Mouse (Mus musculus) heart, embryonic 11.5 days (tissue): Measurements from ENCODE around the gene Foxq1. TPM values are rescaled to one million over a fixed set of nuclear protein-coding genes. Genes with fewer than 3 reads are reported as not detected.
A peak's percentile ranks its signal among the peaks of the same experiment; 100 is the strongest.

Experiments used
- ATAC-seq: fragments of 200-750 bp; cut with Nextera tagmentation; replicated peaks from 2 replicates; pipeline ENCODE4 v1.8.0; 2017; ENCODE audit warnings: moderate library complexity; ENCODE audit not compliant: insufficient number of reproducible peaks, low FRiP score, low TSS enrichment
- H3K27ac ChIP-seq: fragments of 300-500 bp; sonication (generic); 2 replicates; pipeline ENCODE4 v1.5.1; 2014; ENCODE audit warnings: mild to moderate bottlenecking, low read depth, low read length
- H3K27me3 ChIP-seq: fragments of 300-500 bp; sonication (generic); 2 replicates; pipeline ENCODE4 v1.6.1; 2014; ENCODE audit warnings: mild to moderate bottlenecking, low read length, mixed read lengths; ENCODE audit not compliant: control insufficient read depth, insufficient read depth
- H3K36me3 ChIP-seq: fragments of 300-500 bp; sonication (generic); 2 replicates; pipeline ENCODE4 v1.6.1; 2014; ENCODE audit warnings: mild to moderate bottlenecking, low read length, moderate library complexity, mixed read lengths; ENCODE audit not compliant: control insufficient read depth, insufficient read depth
- H3K4me1 ChIP-seq: fragments of 300-500 bp; sonication (generic); 2 replicates; pipeline ENCODE4 v1.6.1; 2014; ENCODE audit warnings: low read length; ENCODE audit not compliant: control insufficient read depth, insufficient read depth
- H3K4me2 ChIP-seq: fragments of 300-500 bp; sonication (generic); 2 replicates; pipeline ENCODE4 v1.6.1; 2014; ENCODE audit warnings: mild to moderate bottlenecking, moderate library complexity
- H3K4me3 ChIP-seq: fragments of 300-500 bp; sonication (generic); 2 replicates; pipeline ENCODE4 v1.5.1; 2014; ENCODE audit warnings: low read depth, low read length
- H3K9ac ChIP-seq: fragments of 300-500 bp; sonication (generic); 2 replicates; pipeline ENCODE4 v1.6.1; 2014; ENCODE audit warnings: mild to moderate bottlenecking, low read depth, low read length, moderate library complexity
- H3K9me3 ChIP-seq: fragments of 300-500 bp; sonication (generic); replicated peaks from 2 replicates; pipeline ENCODE4 v1.6.1; 2016; ENCODE audit warnings: low read length; ENCODE audit not compliant: control insufficient read depth
- WGBS: fragments of 180-500 bp; shearing (Covaris S2); extraction: QIAGEN DNeasy Blood & Tissue Kit; methylation state at CpG from one replicate; pipeline ENCODE4 v1.1.7; 2014; ENCODE audit not compliant: insufficient replicate concordance; 5-methylcytosine and 5-hydroxymethylcytosine counted together
- polyA plus RNA-seq: library from polyadenylated mRNA; unstranded; fragments of >200 nt; fragmentation: Nextera tagmentation; extraction: Ambion mirVana; gene quantifications from 2 replicates; pipeline ENCODE4 v1.2.1, GENCODE M21; 2014

Foxq1 gene
- polyA plus RNA-seq, 1 experiment from 2014 or later = 0.13 TPM

- peak; percentile 51 for ATAC-seq
- peak overlapping the region; percentile 70 for H3K4me3 ChIP-seq
- no peaks in the 10 kb centered on the region for H3K36me3 ChIP-seq
- peak overlapping the region; percentile 99 for H3K4me2 ChIP-seq
- no peak overlapping the region for H3K27ac ChIP-seq
- WGBS = under 1% methylated on average over 92 of the region's 92 CpGs
- H3K9me3 ChIP-seq = no peaks in the 10 kb centered on the region
- H3K27me3 ChIP-seq = peaks cover 91% of the 10 kb centered on the region
- H3K4me1 ChIP-seq = peaks cover 13% of the 10 kb centered on the region
- H3K9ac ChIP-seq = 0 out of 2 replicates have a peak overlapping the region, but pooled peaks have one; percentile 34
Observed at GRCm38 (mm10) chr13:31559419-31560144, 3.6 kb downstream of the Foxq1 start.

- no peak for ATAC-seq
- 44% methylated on average over 6 of the region's 6 CpGs for WGBS
- Histone ChIP-seq H3K4me1 (peaks cover 23% of the 10 kb centered on the region), H3K4me2 (no peak overlapping the region), H3K27me3 (peaks cover 54% of the 10 kb centered on the region), H3K9me3 (no peaks in the 10 kb centered on the region), H3K4me3 (no peak overlapping the region), H3K36me3 (no peaks in the 10 kb centered on the region), H3K27ac (no peak overlapping the region), H3K9ac (no peak overlapping the region)
Observed at GRCm38 (mm10) chr13:31564394-31564793, 8.5 kb downstream of the Foxq1 start.

GRCm38 (mm10) chr13:31567099-31567498 is 11.2 kb downstream of the Foxq1 start:
- 67% methylated on average over 8 of the region's 8 CpGs for WGBS
- Histone ChIP-seq H3K4me3 (no peak overlapping the region), H3K9me3 (no peaks in the 10 kb centered on the region), H3K9ac (no peak overlapping the region), H3K4me2 (no peak overlapping the region), H3K27me3 (peaks cover 38% of the 10 kb centered on the region), H3K4me1 (peaks cover 18% of the 10 kb centered on the region), H3K36me3 (no peaks in the 10 kb centered on the region), H3K27ac (no peak overlapping the region)
- ATAC-seq = no peak

- Histone ChIP-seq H3K4me2 (no peak overlapping the region), H3K36me3 (no peaks in the 10 kb centered on the region), H3K27me3 (peaks cover 31% of the 10 kb centered on the region), H3K9me3 (no peaks in the 10 kb centered on the region), H3K27ac (no peak overlapping the region), H3K9ac (no peak overlapping the region), H3K4me3 (no peak overlapping the region), H3K4me1 (peaks cover 18% of the 10 kb centered on the region)
- 67% methylated on average over 6 of the region's 6 CpGs for WGBS
- no peak for ATAC-seq
Observed at GRCm38 (mm10) chr13:31567617-31568294, 11.8 kb downstream of the Foxq1 start.

- 77% methylated on average over 10 of the region's 10 CpGs for WGBS
- Histone ChIP-seq H3K27me3 (peaks cover 22% of the 10 kb centered on the region), H3K4me2 (no peak overlapping the region), H3K4me1 (no peaks in the 10 kb centered on the region), H3K9ac (no peak overlapping the region), H3K4me3 (no peak overlapping the region), H3K9me3 (no peaks in the 10 kb centered on the region), H3K27ac (no peak overlapping the region), H3K36me3 (no peaks in the 10 kb centered on the region)
- no peak for ATAC-seq
Observed at GRCm38 (mm10) chr13:31572806-31573508, 17.0 kb downstream of the Foxq1 start.

- Histone ChIP-seq H3K27me3 (peaks cover 27% of the 10 kb centered on the region), H3K9ac (no peak overlapping the region), H3K4me1 (no peaks in the 10 kb centered on the region), H3K9me3 (no peaks in the 10 kb centered on the region), H3K4me2 (no peak overlapping the region), H3K27ac (no peak overlapping the region), H3K36me3 (no peaks in the 10 kb centered on the region), H3K4me3 (no peak overlapping the region)
- no peak for ATAC-seq
- 69% methylated on average over 3 of the region's 3 CpGs for WGBS
Observed at GRCm38 (mm10) chr13:31574627-31575026, 18.7 kb downstream of the Foxq1 start.

GRCm38 (mm10) chr13:31576696-31577095 is 20.8 kb downstream of the Foxq1 start:
- Histone ChIP-seq H3K27me3 (peaks cover 20% of the 10 kb centered on the region), H3K9me3 (no peaks in the 10 kb centered on the region), H3K4me3 (no peak overlapping the region), H3K4me1 (no peaks in the 10 kb centered on the region), H3K4me2 (no peak overlapping the region), H3K36me3 (no peaks in the 10 kb centered on the region), H3K27ac (no peak overlapping the region), H3K9ac (no peak overlapping the region)
- ATAC-seq = no peak
- WGBS = 66% methylated on average over 4 of the region's 4 CpGs

- Histone ChIP-seq H3K4me2 (no peak overlapping the region), H3K4me3 (no peak overlapping the region), H3K27ac (no peak overlapping the region), H3K9ac (no peak overlapping the region), H3K36me3 (no peaks in the 10 kb centered on the region), H3K4me1 (no peaks in the 10 kb centered on the region), H3K9me3 (no peaks in the 10 kb centered on the region), H3K27me3 (peaks cover 20% of the 10 kb centered on the region)
- no peak for ATAC-seq
- 37% methylated on average over 6 of the region's 6 CpGs for whole genome bisulfite sequencing
Observed at GRCm38 (mm10) chr13:31577576-31577975, 21.6 kb downstream of the Foxq1 start.
